15 mouse cellular contexts compared by ENCODE assay signal in the genomic region with DNA sequence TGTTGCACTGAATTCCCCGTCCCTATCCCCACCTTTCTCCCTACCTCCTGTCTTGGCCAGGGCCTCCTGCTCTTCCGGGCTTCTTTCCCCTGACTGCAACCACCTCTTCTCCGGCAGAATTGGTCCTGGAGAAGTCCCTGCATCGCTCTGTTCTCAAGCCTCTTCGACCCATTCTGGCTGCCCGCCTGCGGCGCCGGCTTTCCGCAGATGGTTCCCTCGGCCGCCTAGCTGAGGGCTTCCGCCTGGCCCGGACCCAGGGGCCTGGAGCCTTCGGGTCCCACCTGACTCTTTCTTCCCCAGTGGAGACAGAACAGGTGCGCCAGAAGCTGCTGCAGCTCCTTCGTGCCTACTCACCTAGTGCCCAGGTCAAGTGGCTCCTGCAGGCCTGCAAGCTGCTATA. TPM values are rescaled to one million over a fixed set of nuclear protein-coding genes. Genes with fewer than 3 reads are reported as not detected.
A peak's percentile ranks its signal among the peaks of the same experiment; 100 is the strongest.
DNase-seq lines count a peak whose midpoint lies in the region; ATAC-seq and TF ChIP-seq lines count a peak whose summit lies in the region.
"Had no signal": no experiment of that assay in that cellular context is flagged by ENCODE, and none has a peak within 500 bp of the region (broad histone marks: within the 10 kb centered on the region; RNA-seq: fewer than 3 reads in every experiment).

No protein-coding gene starts in this region.

- H3K4me1 ChIP-seq in forebrain, embryonic 16.5 days (replicated peaks; ENCODE audit: control insufficient read depth, insufficient read depth, low read length), result peaks cover 4% of the 10 kb centered on the region

- peak overlapping the region; percentile 78 for H3K4me2 ChIP-seq in myocyte (ENCODE audit: low read depth)
- no peak overlapping the region for H3K4me2 ChIP-seq in forebrain, embryonic 16.5 days (ENCODE audit: low read length)
- H3K4me2 ChIP-seq: hindbrain, embryonic 13.5 days had no signal

- 62% methylated on average over 17 of the region's 17 CpGs for WGBS in forebrain, embryonic 16.5 days

- intact Hi-C loops in left cerebral cortex, postnatal 4 days (cut with DNase I), result no loop called here

- no peaks in the 10 kb centered on the region for H3K27me3 ChIP-seq in myocyte (ENCODE audit: control insufficient read depth, insufficient read depth, insufficient read length)
- H3K27me3 ChIP-seq in forebrain, embryonic 16.5 days (replicated peaks; ENCODE audit: control insufficient read depth, insufficient read depth, low read length), result peaks cover 23% of the 10 kb centered on the region

- H3K9ac ChIP-seq in forebrain, embryonic 16.5 days (replicated peaks; ENCODE audit: low read depth, low read length), result no peak overlapping the region
- H3K9ac ChIP-seq: hindbrain, embryonic 13.5 days; lung, embryonic 15.5 days had no signal

- peak; percentile 82 for DNase-seq in cerebellum, adult 11-12 months
- DNase-seq in left cerebral cortex, postnatal 4 days, result peak; percentile 55
- DNase-seq in left cerebral cortex, adult 8-10 months (ENCODE audit: low spot score in 2 of 2), result no peak
- DNase-seq in cerebellum, adult 9-11 months, result peak; percentile 84
- DNase-seq: adrenal gland, adult 8-10 months; gastrocnemius, postnatal 14 days; kidney, postnatal 4 days; right cerebral cortex, postnatal 14 days had no signal

- peaks cover 35% of the 10 kb centered on the region for H3K79me2 ChIP-seq in myocyte (ENCODE audit: control insufficient read depth, insufficient read depth)

- TF ChIP-seq POLR2A in myocyte (IDR thresholded peaks at IDR 0.05; ENCODE audit: insufficient read length, low read depth), result no peak

- H3ac ChIP-seq in myocyte (ENCODE audit: control insufficient read depth, insufficient read length), result peak overlapping the region; percentile 74

- H3K4me3 ChIP-seq in myocyte, result peak overlapping the region; percentile 95
- no peak overlapping the region for H3K4me3 ChIP-seq in forebrain, embryonic 16.5 days (replicated peaks; ENCODE audit: low read length)
- H3K4me3 ChIP-seq: hindbrain, embryonic 13.5 days; lung, embryonic 15.5 days had no signal

- ATAC-seq in cerebellum, adult (ENCODE audit: insufficient number of reproducible peaks, low FRiP score, low TSS enrichment), result no peak
- ATAC-seq in forebrain, embryonic 16.5 days, result no peak
- no peak for ATAC-seq in megakaryocyte-erythroid progenitor cell, adult 5-6 weeks (replicated peaks; ENCODE audit: low FRiP score, low TSS enrichment, poor library complexity, severe bottlenecking)
- ATAC-seq: intestine, postnatal 0 days had no signal

- H3K36me3 ChIP-seq in myocyte (ENCODE audit: control insufficient read depth, insufficient read depth), result peaks cover 32% of the 10 kb centered on the region
- H3K36me3 ChIP-seq in forebrain, embryonic 16.5 days (ENCODE audit: control insufficient read depth, insufficient read depth), result no peaks in the 10 kb centered on the region

- no peaks in the 10 kb centered on the region for H3K9me3 ChIP-seq in forebrain, embryonic 16.5 days (ENCODE audit: control insufficient read depth, low read length)
- H3K9me3 ChIP-seq: hindbrain, embryonic 13.5 days; lung, embryonic 15.5 days had no signal

- H3K27ac ChIP-seq in forebrain, embryonic 16.5 days (ENCODE audit: low read length), result no peak overlapping the region
- H3K27ac ChIP-seq: hindbrain, embryonic 13.5 days; lung, embryonic 15.5 days had no signal

TF ChIP-seq in myocyte, 11 proteins besides CTCF, POLR2A, EP300 and RAD21:
- TF ChIP-seq MYOG (IDR thresholded peaks at IDR 0.05; ENCODE audit: control insufficient read depth in 1 of 3, insufficient read depth in 1 of 3, insufficient read length in 2 of 3, low read depth in 2 of 3), result no peak
- no peak for TF ChIP-seq POLR2AphosphoS2 (IDR thresholded peaks at IDR 0.05; ENCODE audit: insufficient read length, low read depth)
- TF ChIP-seq MYOD1 (IDR thresholded peaks at IDR 0.05; ENCODE audit: control insufficient read depth in 1 of 3, insufficient read length in 2 of 3, low read depth in 2 of 3), result no peak
- no peak for TF ChIP-seq REST (IDR thresholded peaks at IDR 0.05; ENCODE audit: insufficient read depth, insufficient read length)
- TF ChIP-seq CEBPB (IDR thresholded peaks at IDR 0.05; ENCODE audit: insufficient read depth, poor library complexity, severe bottlenecking), result no peak
- no peak for TF ChIP-seq USF1 (IDR thresholded peaks at IDR 0.05; ENCODE audit: low read depth)
- no peak for TF ChIP-seq E2F4 (IDR thresholded peaks at IDR 0.05; ENCODE audit: insufficient read depth)
- no peak for TF ChIP-seq MAX (IDR thresholded peaks at IDR 0.05; ENCODE audit: low read depth)
- TF ChIP-seq TCF12 (IDR thresholded peaks at IDR 0.05; ENCODE audit: insufficient read depth, poor library complexity, severe bottlenecking), result no peak
- TF ChIP-seq TCF3 (IDR thresholded peaks at IDR 0.05; ENCODE audit: insufficient read length, low read depth), result no peak
- no peak for TF ChIP-seq SRF (IDR thresholded peaks at IDR 0.05; ENCODE audit: control insufficient read depth, insufficient read length, low read depth)

RNA-seq across cellular contexts. Expression of a gene that starts 2.6 kb away (rescaled TPM):
- 1 to 10 TPM; 3.9 to 7.1 TPM for total RNA-seq in left cerebral cortex, postnatal 4 days (2021)
- total RNA-seq in left cerebral cortex, adult 8-10 months (2022), result 10 to 100 TPM; 72.9 to 88.1 (median 78.2) TPM
- 63.9 TPM for polyA plus RNA-seq in myocyte (2012; fragmentation: generic; extraction: Trizol)
- 1.3 and 1.9 TPM in 2 replicates for polyA plus RNA-seq in forebrain, embryonic 16.5 days (2015; fragmentation: Nextera tagmentation; extraction: Ambion mirVana)
- 0.89 and 1.3 TPM in 2 replicates for total RNA-seq in megakaryocyte-erythroid progenitor cell, adult 5-6 weeks (2014; fragmentation: Nextera tagmentation)
- 0.66 TPM in 1 of 2 replicates, not detected in the other for total RNA-seq in megakaryocyte-erythroid progenitor cell, adult 5-6 weeks (2017)

RNA-seq across cellular contexts. Expression of a gene that starts 11.7 kb away (rescaled TPM):
- 10 to 100 TPM; 14.5 to 15.5 TPM for total RNA-seq in left cerebral cortex, postnatal 4 days (2021)
- 10 to 100 TPM; 23.7 to 29.7 (median 25.4) TPM for total RNA-seq in left cerebral cortex, adult 8-10 months (2022)
- 45.8 TPM for polyA plus RNA-seq in myocyte (2012; fragmentation: generic; extraction: Trizol)
- polyA plus RNA-seq in forebrain, embryonic 16.5 days (2015; fragmentation: Nextera tagmentation; extraction: Ambion mirVana), result 50.2 and 51.2 TPM in 2 replicates
- total RNA-seq in megakaryocyte-erythroid progenitor cell, adult 5-6 weeks (2014; fragmentation: Nextera tagmentation), result 25.3 and 37.1 TPM in 2 replicates
- 30.3 and 36.7 TPM in 2 replicates for total RNA-seq in megakaryocyte-erythroid progenitor cell, adult 5-6 weeks (2017)

RNA-seq across cellular contexts. Expression of a gene that starts 14.2 kb away (rescaled TPM):
- total RNA-seq in left cerebral cortex, postnatal 4 days (2021), result 1 to 10 TPM; 5.3 to 5.5 TPM
- total RNA-seq in left cerebral cortex, adult 8-10 months (2022), result 1 to 10 TPM; 3.2 to 6.4 (median 4.7) TPM
- 1.6 TPM for polyA plus RNA-seq in myocyte (2012; fragmentation: generic; extraction: Trizol)
- 2.1 and 2.9 TPM in 2 replicates for polyA plus RNA-seq in forebrain, embryonic 16.5 days (2015; fragmentation: Nextera tagmentation; extraction: Ambion mirVana)
- 2.0 and 3.3 TPM in 2 replicates for total RNA-seq in megakaryocyte-erythroid progenitor cell, adult 5-6 weeks (2014; fragmentation: Nextera tagmentation)
- total RNA-seq in megakaryocyte-erythroid progenitor cell, adult 5-6 weeks (2017), result 1.8 and 4.2 TPM in 2 replicates
- polyA plus RNA-seq: intestine, postnatal 0 days had no signal

RNA-seq across cellular contexts. Expression of a gene that starts 14.2 kb away (rescaled TPM):
- 10 to 100 TPM; 64.1 to 76.4 TPM for total RNA-seq in left cerebral cortex, postnatal 4 days (2021)
- total RNA-seq in left cerebral cortex, adult 8-10 months (2022), result 100 to 1,000 TPM; 129 to 141 (median 138) TPM
- 46.7 TPM for polyA plus RNA-seq in myocyte (2012; fragmentation: generic; extraction: Trizol)
- polyA plus RNA-seq in forebrain, embryonic 16.5 days (2015; fragmentation: Nextera tagmentation; extraction: Ambion mirVana), result 58.2 and 62.5 TPM in 2 replicates
- not detected in 2 replicates for total RNA-seq in megakaryocyte-erythroid progenitor cell, adult 5-6 weeks (2014; fragmentation: Nextera tagmentation)
- 1.5 TPM in 1 of 2 replicates, not detected in the other for total RNA-seq in megakaryocyte-erythroid progenitor cell, adult 5-6 weeks (2017)

RNA-seq across cellular contexts. Expression of a gene that starts 15.0 kb away (rescaled TPM):
- total RNA-seq in left cerebral cortex, postnatal 4 days (2021), result 10 to 100 TPM; 14.2 TPM
- 1 to 10 TPM; 5.3 to 6.6 (median 6.1) TPM for total RNA-seq in left cerebral cortex, adult 8-10 months (2022)
- 10.4 TPM for polyA plus RNA-seq in myocyte (2012; fragmentation: generic; extraction: Trizol)
- polyA plus RNA-seq in forebrain, embryonic 16.5 days (2015; fragmentation: Nextera tagmentation; extraction: Ambion mirVana), result 11.9 and 14.3 TPM in 2 replicates
- total RNA-seq in megakaryocyte-erythroid progenitor cell, adult 5-6 weeks (2014; fragmentation: Nextera tagmentation), result 3.2 and 3.3 TPM in 2 replicates
- total RNA-seq in megakaryocyte-erythroid progenitor cell, adult 5-6 weeks (2017), result 0.27 and 4.1 TPM in 2 replicates

Comparison
In these comparisons a context has a peak if more than half of its experiments do, and no peak if none do; other contexts are left out.
1. DNase-seq: peak in cerebellum, adult 11-12 months (single experiment), left cerebral cortex, postnatal 4 days (single experiment) and cerebellum, adult 9-11 months (single experiment); none in left cerebral cortex, adult 8-10 months (0 of 2).
2. RNA of a gene that starts 2.6 kb away (total RNA-seq): 72.9 to 88.1 TPM in left cerebral cortex, adult 8-10 months; 3.9 to 7.1 TPM in left cerebral cortex, postnatal 4 days and 0.66 to 1.3 TPM in megakaryocyte-erythroid progenitor cell, adult 5-6 weeks; every median in the first group is over 4 times any median in the second.